Mouse (Mus musculus) layer of hippocampus, adult 8-10 months (tissue): Measurements from ENCODE around the gene Zc3h8. TPM values are rescaled to one million over a fixed set of nuclear protein-coding genes. Genes with fewer than 3 reads are reported as not detected.

Experiments
- DNase-seq, 2 experiments: peaks; one replicate each; pipeline ENCODE4 v3.0.0; 2022; ENCODE audit warnings: low spot score in 2 of 2
- total RNA-seq, 4 experiments: library from RNA; stranded (reverse); gene quantifications; 2 replicates each; pipeline ENCODE4 v1.2.4; 2022

Gene Zc3h8
- 1 to 10 TPM; 4.5 to 7.4 (median 6.0) TPM for total RNA-seq

- DNase-seq, result peak; percentile 93 to 98
Measured at GRCm38 (mm10) chr2:128943538-128944528, at the start of gene Zc3h8. Zc3h8 (minus strand) TSS chr2:128944077.

- peak; percentile 24 to 34 for DNase-seq
Measured at GRCm38 (mm10) chr2:128984746-128985145, 40.9 kb upstream of the Zc3h8 start.

GRCm38 (mm10) chr2:128975572-128975971, 31.7 kb upstream of the Zc3h8 start:
- DNase-seq, result no peak

- DNase-seq, result no peak
Measured at GRCm38 (mm10) chr2:128972301-128972700, 28.4 kb upstream of the Zc3h8 start.

- no peak for DNase-seq
Measured at GRCm38 (mm10) chr2:128968475-128969083, 24.7 kb upstream of the Zc3h8 start.

GRCm38 (mm10) chr2:128967661-128968441, 24.0 kb upstream of the Zc3h8 start, which contains the start of gene Gm10762:
Gm10762 (minus strand) TSS chr2:128967725.
- DNase-seq, result peak; percentile 56 to 67

- peak; percentile 95 to 99 for DNase-seq
Measured at GRCm38 (mm10) chr2:128966641-128967580, 23.0 kb upstream of the Zc3h8 start, which contains the start of gene Zc3h6. Zc3h6 (plus strand) TSS chr2:128967402.

GRCm38 (mm10) chr2:128966236-128966635, 22.4 kb upstream of the Zc3h8 start:
- no peak for DNase-seq

GRCm38 (mm10) chr2:128965505-128966105, 21.7 kb upstream of the Zc3h8 start:
- no peak for DNase-seq

- DNase-seq, result no peak
Measured at GRCm38 (mm10) chr2:128954186-128954585, 10.3 kb upstream of the Zc3h8 start.

- no peak for DNase-seq
Measured at GRCm38 (mm10) chr2:128947962-128948588, 4.2 kb upstream of the Zc3h8 start.

- no peak for DNase-seq
Measured at GRCm38 (mm10) chr2:128936256-128936655, 7.6 kb downstream of the Zc3h8 start.

GRCm38 (mm10) chr2:128930704-128931103, 13.2 kb downstream of the Zc3h8 start:
- no peak for DNase-seq

- DNase-seq, result no peak
Measured at GRCm38 (mm10) chr2:128928446-128928845, 15.4 kb downstream of the Zc3h8 start.

GRCm38 (mm10) chr2:128924799-128925198, 19.1 kb downstream of the Zc3h8 start:
- DNase-seq, result no peak

GRCm38 (mm10) chr2:128916528-128916927, 27.3 kb downstream of the Zc3h8 start:
- DNase-seq, result no peak

- no peak for DNase-seq
Measured at GRCm38 (mm10) chr2:128914978-128915377, 28.9 kb downstream of the Zc3h8 start.

GRCm38 (mm10) chr2:128903661-128904060, 40.2 kb downstream of the Zc3h8 start:
- no peak for DNase-seq

GRCm38 (mm10) chr2:128902843-128903242, 41.0 kb downstream of the Zc3h8 start:
- no peak for DNase-seq
